Mouse (Mus musculus): ENCODE data around the gene Adgrb2.

The Adgrb2 gene

GRCm38 (mm10) chr4:130063191-130063590 is 78.5 kb downstream of the Adgrb2 start:
- DNase-seq (ENCODE audit: inconsistent age in 2 of 2, low spot score in 1 of 2), result no peak

- DNase-seq (ENCODE audit: inconsistent age in 2 of 2, low spot score in 1 of 2), result peak; percentile 48 to 76
Measured at GRCm38 (mm10) chr4:130066816-130067215, 82.1 kb downstream of the Adgrb2 start.

- DNase-seq (ENCODE audit: inconsistent age in 2 of 2, low spot score in 1 of 2), result no peak
Measured at GRCm38 (mm10) chr4:130070523-130070922, 85.9 kb downstream of the Adgrb2 start.

GRCm38 (mm10) chr4:130071758-130072157 is 87.1 kb downstream of the Adgrb2 start:
- DNase-seq (ENCODE audit: inconsistent age in 2 of 2, low spot score in 1 of 2), result no peak

All from adrenal gland, adult (tissue).